Mouse (Mus musculus) embryonic facial prominence, embryonic 13.5 days (tissue): ENCODE results near the gene Fpr2. TPM values are rescaled to one million over a fixed set of nuclear protein-coding genes. Genes with fewer than 3 reads are reported as not detected.
"Not testable (repeated sequence)": the region's sequence is repeated elsewhere in the genome, so short reads cannot be mapped to it uniquely, and the experiment has no call there.

ENCODE experiments used
- ATAC-seq: fragments of 200-750 bp; cut with Nextera tagmentation; 2 replicates; pipeline ENCODE4 v1.8.0; 2017; ENCODE audit warnings: low read depth; ENCODE audit not compliant: insufficient number of reproducible peaks, insufficient read depth, low FRiP score, low TSS enrichment
- H3K27ac ChIP-seq: fragments of 300-500 bp; sonication (generic); 2 replicates; pipeline ENCODE4 v1.5.1; 2015; ENCODE audit warnings: moderate library complexity, mild to moderate bottlenecking, inconsistent platforms
- H3K27me3 ChIP-seq: fragments of 300-500 bp; sonication (generic); 2 replicates; pipeline ENCODE4 v1.6.1; 2015; ENCODE audit warnings: mild to moderate bottlenecking, inconsistent platforms
- H3K36me3 ChIP-seq: fragments of 300-500 bp; sonication (generic); 2 replicates; pipeline ENCODE4 v1.6.1; 2015; ENCODE audit warnings: mild to moderate bottlenecking, inconsistent platforms
- H3K4me1 ChIP-seq: fragments of 300-500 bp; sonication (generic); 2 replicates; pipeline ENCODE4 v1.6.1; 2015; ENCODE audit warnings: inconsistent platforms
- H3K4me2 ChIP-seq: fragments of 300-500 bp; sonication (generic); 2 replicates; pipeline ENCODE4 v1.6.1; 2015; ENCODE audit warnings: moderate library complexity, mild to moderate bottlenecking, inconsistent platforms
- H3K4me3 ChIP-seq: fragments of 300-500 bp; sonication (generic); 2 replicates; pipeline ENCODE4 v1.5.1; 2015; ENCODE audit warnings: mild to moderate bottlenecking, inconsistent platforms
- H3K9ac ChIP-seq: fragments of 300-500 bp; sonication (generic); 2 replicates; pipeline ENCODE4 v1.6.1; 2015; ENCODE audit warnings: mild to moderate bottlenecking, inconsistent platforms
- H3K9me3 ChIP-seq: fragments of 300-500 bp; sonication (generic); 2 replicates; pipeline ENCODE4 v1.6.1; 2016; ENCODE audit warnings: inconsistent platforms
- WGBS: fragments of 180-500 bp; shearing (Covaris S2); methylation state at CpG from one replicate; pipeline ENCODE4 v1.1.7; 2015; ENCODE audit warnings: mixed read lengths; 5-methylcytosine and 5-hydroxymethylcytosine counted together
- polyA plus RNA-seq: library from polyadenylated mRNA; unstranded; fragments of >200 nt; fragmentation: Nextera tagmentation; extraction: Ambion mirVana; gene quantifications from 2 replicates; pipeline ENCODE4 v1.2.1, GENCODE M21; 2015

The Fpr2 gene
- not detected in 2 replicates for polyA plus RNA-seq

DNA sequence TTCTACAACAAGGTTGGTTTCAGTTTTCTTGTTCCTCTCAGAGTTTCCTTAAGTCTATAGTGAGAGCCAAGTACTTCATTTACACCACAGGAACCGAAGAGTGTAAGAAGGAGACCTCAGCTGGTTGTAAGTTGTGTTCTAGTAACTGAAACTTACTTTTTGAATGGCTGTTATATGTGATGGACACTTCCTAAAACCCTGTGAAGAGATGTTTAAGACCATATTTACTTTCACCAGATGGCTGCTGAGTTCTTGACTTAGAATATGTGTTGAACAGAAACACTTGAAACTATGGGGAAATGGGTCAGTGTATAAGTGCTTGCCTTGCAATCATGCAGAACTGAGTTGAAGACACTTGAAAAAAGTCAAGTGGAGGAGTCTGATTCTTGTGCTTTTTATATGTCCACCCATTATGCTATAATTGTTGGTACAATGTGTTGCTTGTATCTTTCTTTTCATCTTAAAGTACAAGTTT is at the start of gene Fpr2, which contains the start of gene Fpr3:
Gene Fpr2 (plus strand): TSS at position 51 of the 475 bp plus-strand sequence.
Gene Fpr3 (plus strand): TSS at position 79 of the 475 bp plus-strand sequence.
- no peaks in the 10 kb centered on the region for H3K27me3 ChIP-seq
- WGBS, result 53% methylated on average over 1 of the region's 1 CpGs
- H3K4me3 ChIP-seq, result no peak within 1 kb of the TSS
- H3K4me2 ChIP-seq, result no peak within 1 kb of the TSS
- no peak for ATAC-seq
- H3K4me1 ChIP-seq, result no peaks in the 10 kb centered on the region
- no peak within 1 kb of the TSS for H3K27ac ChIP-seq
- no peaks in the 10 kb centered on the region for H3K9me3 ChIP-seq
- H3K9ac ChIP-seq, result no peak within 1 kb of the TSS
- H3K36me3 ChIP-seq, result no peaks in the 10 kb centered on the region

DNA sequence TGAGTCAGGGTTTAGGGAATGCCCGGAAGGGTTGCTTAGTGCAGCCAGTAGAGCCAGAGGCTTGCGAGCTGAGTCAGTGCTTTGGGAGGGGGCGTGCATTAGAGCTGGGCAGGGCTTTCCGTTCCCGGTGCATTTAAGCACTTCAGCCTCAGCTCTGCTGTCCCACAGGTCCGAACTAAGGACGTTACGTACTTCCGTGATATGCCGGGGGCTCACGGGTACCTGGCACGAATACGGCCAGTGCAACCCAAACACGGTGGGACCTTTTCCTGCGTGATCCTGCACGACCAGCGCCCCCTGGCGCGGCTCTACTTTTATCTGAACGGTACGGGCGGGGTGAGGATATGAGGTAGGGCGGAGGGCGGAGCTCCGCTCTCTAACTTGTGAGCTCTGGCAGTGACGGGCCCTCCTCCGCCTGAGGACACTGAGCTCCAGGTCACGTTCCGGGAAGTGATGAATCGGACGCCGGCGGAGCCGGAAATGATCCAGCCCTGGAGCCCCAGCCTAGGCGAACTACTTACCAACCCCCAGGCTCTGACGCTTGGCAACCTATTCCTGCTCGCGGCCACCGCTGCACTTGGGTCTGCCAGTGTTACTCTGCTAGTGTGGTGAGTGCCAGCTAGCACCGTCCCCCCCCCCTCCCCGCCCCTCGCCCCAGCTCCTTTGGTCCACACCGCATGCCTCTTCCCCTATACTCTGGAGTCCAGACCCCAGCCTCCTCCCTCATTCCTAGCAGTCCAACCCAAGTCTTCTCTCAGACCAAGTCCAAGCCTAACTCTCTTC is 49.5 kb upstream of the Fpr2 start:
- H3K4me1 ChIP-seq, result peaks cover 54% of the 10 kb centered on the region
- WGBS, result 1% methylated on average over 43 of the region's 43 CpGs
- ATAC-seq, result peak; percentile 89
- H3K27ac ChIP-seq, result peak overlapping the region; percentile 84
- peak overlapping the region; percentile 46 for H3K4me3 ChIP-seq
- peak overlapping the region; percentile 73 for H3K4me2 ChIP-seq
- H3K9me3 ChIP-seq, result no peaks in the 10 kb centered on the region
- H3K36me3 ChIP-seq, result peaks cover 63% of the 10 kb centered on the region
- peak overlapping the region; percentile 63 for H3K9ac ChIP-seq
- no peaks in the 10 kb centered on the region for H3K27me3 ChIP-seq

DNA sequence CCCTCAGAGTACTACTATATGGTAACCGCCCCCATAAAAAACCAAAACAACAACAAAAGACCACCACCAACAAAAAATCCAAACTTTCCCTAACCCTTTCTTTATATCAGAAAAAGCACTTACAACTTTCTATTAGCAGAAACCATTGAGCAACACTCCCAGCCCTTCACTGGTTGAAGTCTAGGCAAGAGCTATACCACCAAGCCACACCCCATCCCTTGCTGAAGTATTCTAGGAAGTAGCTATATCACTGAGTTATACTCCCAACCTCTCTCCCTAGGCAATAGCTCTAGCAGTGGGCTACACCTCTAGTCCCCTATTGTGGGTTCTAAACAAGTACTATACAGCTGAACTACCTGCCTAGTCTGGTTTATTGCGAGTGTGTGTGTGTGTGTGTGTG is 48.3 kb upstream of the Fpr2 start:
- Histone ChIP-seq H3K4me2 (no peak overlapping the region), H3K9me3 (no peaks in the 10 kb centered on the region), H3K4me1 (peaks cover 42% of the 10 kb centered on the region), H3K36me3 (peaks cover 56% of the 10 kb centered on the region), H3K27ac (no peak overlapping the region), H3K4me3 (no peak overlapping the region), H3K27me3 (no peaks in the 10 kb centered on the region), H3K9ac (no peak overlapping the region)
- WGBS, result 91% methylated on average over 2 of the region's 2 CpGs
- ATAC-seq, result no peak

DNA sequence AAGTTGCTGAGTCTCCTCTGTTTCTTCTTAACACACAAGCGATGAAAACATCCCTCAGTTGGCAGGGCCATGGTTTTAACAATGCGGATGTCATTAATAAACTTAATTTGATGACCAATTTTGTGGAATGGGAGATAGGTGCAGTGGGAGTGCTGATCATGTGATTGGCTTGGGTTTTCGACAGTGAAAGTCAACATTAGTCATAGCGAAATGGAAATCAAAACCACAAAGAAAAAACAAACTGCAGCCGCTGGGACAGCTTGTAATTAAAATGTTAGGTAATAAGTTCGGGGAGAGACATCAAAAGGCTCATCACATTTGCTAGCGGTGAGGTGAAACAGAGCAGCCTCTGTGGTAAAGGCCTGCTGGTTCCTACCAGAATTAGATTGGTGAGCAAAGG is 46.8 kb upstream of the Fpr2 start:
- no peak for ATAC-seq
- no peaks in the 10 kb centered on the region for H3K27me3 ChIP-seq
- H3K9ac ChIP-seq, result no peak overlapping the region
- peaks cover 29% of the 10 kb centered on the region for H3K4me1 ChIP-seq
- H3K4me2 ChIP-seq, result no peak overlapping the region
- peaks cover 50% of the 10 kb centered on the region for H3K36me3 ChIP-seq
- H3K4me3 ChIP-seq, result no peak overlapping the region
- H3K9me3 ChIP-seq, result no peaks in the 10 kb centered on the region
- whole genome bisulfite sequencing, result 79% methylated on average over 7 of the region's 7 CpGs
- H3K27ac ChIP-seq, result no peak overlapping the region

DNA sequence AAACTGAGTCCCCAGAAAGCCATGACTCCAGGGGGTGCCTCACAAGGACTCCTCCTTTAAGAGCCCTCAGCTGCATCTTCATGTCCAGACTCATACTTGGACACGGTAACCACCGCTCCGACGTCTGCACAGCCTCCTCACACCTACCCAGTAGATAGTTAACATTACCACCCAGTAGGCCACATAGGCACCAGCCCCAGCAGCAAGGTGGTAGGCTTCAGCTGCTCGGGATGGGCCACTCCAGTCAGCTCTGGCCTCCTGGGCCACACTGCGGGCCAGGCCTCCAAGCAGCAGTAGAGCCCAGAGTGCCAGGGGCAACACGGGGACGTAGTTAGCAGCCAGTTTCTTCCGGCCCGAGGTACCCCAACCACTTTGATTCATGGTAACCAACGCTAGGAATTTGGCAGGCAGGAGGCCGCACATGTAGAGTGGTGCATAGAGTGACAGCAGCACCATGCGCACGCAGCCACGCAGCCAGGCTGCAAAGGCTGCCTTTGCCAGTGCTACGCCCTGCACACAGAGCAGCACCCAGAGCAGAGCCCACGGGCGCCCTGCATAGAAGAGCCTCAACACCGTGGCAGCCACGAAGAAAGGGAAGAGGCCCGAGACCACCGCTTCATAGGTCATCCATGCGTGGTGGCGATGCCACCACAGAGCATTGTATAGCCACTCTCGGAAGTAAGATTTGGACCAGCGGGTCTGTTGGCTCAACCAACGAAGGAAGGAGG is 43.9 kb upstream of the Fpr2 start:
- Histone ChIP-seq H3K36me3 (peaks cover 42% of the 10 kb centered on the region), H3K4me1 (peaks cover under 1% of the 10 kb centered on the region; the same call in 1 of the 2 replicates), H3K9ac (no peak overlapping the region), H3K9me3 (no peaks in the 10 kb centered on the region), H3K4me2 (no peak overlapping the region), H3K4me3 (no peak overlapping the region), H3K27ac (no peak overlapping the region), H3K27me3 (no peaks in the 10 kb centered on the region)
- 0 out of 2 replicates have a peak, but pooled peaks have one; percentile 23 for ATAC-seq
- WGBS, result 77% methylated on average over 27 of the region's 27 CpGs

DNA sequence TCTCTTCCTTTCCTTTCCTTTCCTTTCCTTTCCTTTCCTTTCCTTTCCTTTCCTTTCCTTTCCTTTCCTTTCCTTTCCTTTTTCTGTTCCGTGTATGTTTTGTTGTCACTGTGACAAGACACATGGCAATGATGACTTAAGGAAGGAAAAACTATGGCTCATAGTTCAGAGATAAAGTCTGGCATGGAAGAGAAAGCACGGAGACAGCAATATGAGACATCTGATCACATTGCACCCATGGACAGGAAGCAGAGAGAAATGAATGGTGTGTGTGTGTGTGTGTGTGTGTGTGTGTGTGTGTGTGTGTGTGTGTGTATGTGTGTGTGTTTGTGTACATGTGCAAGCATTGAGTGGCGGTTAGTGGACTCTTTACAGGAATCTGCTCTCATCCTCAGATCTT is 43.0 kb upstream of the Fpr2 start:
- WGBS, result 83% methylated on average over 3 of the region's 3 CpGs
- not testable (repeated sequence) for ATAC-seq, H3K9me3 ChIP-seq, H3K4me2 ChIP-seq, H3K9ac ChIP-seq, H3K4me3 ChIP-seq, H3K27ac ChIP-seq, H3K27me3 ChIP-seq, H3K4me1 ChIP-seq
- H3K36me3 ChIP-seq, result peaks cover 42% of the 10 kb centered on the region

DNA sequence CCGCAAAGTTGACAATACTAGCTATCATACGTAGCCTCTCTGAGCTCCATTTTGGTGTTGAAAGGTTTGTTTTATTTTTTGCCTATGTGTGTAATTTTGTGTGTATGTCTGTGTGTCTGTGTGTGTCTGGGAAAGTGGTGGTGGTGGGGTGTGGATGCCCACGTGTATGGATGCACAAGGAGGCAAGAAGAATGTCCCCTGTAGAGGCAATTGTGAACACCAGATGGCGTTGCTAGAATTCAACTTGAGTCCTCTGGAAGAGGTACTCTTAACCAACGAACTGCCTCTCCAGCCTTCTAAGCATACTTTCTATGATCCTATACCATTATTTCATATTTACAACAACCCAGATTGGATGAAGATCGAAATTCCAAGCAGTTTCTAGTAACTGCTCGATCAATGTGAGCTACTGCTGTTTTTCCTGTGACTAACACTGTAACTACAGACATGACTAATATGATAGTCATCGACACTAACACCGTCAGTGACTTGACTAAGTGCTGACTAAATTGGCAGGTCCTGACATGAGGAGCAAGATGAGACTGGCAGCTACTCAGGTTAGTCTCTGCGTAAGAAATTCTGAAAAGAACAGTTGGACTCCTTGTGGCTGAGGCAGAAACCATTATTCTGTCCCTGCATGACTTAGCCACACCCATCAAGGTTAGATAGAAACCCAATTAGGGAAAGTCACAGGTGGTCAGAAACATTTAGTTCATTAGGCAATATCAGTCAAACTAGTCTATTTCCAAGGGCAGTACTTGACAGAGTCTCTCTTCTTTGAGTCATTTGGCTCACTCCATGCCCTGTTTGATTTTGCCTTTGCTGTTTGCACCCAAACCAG is 42.2 kb upstream of the Fpr2 start:
- whole genome bisulfite sequencing, result 68% methylated on average over 10 of the region's 10 CpGs
- Histone ChIP-seq H3K4me3 (no peak overlapping the region), H3K27ac (no peak overlapping the region), H3K27me3 (peaks cover 15% of the 10 kb centered on the region), H3K36me3 (peaks cover 34% of the 10 kb centered on the region), H3K4me2 (no peak overlapping the region), H3K4me1 (no peaks in the 10 kb centered on the region), H3K9ac (no peak overlapping the region), H3K9me3 (no peaks in the 10 kb centered on the region)
- ATAC-seq, result no peak

DNA sequence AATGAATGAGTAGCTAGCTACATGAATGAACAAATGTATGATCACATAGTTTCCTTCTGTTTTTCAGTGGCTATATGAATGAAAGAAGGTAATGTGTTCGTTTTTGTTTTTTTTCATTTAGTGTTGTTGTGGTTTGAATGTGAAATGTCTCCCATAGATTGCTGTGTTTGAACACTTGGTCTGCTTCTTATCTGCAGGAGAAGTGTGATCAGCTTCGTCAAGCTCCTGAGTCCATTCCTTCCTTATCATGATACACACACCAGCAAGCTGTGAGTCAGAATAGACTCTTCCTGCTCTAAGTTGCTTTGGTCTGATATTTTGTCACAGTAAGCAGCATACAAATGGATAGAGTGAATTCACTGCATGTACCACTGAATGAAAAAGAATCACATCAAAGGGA is 38.6 kb upstream of the Fpr2 start:
- Histone ChIP-seq H3K9ac (no peak overlapping the region), H3K27me3 (peaks cover 16% of the 10 kb centered on the region), H3K4me1 (no peaks in the 10 kb centered on the region), H3K27ac (no peak overlapping the region), H3K4me2 (no peak overlapping the region), H3K9me3 (no peaks in the 10 kb centered on the region), H3K36me3 (peaks cover 11% of the 10 kb centered on the region), H3K4me3 (no peak overlapping the region)
- no peak for ATAC-seq
- WGBS, result 86% methylated on average over 2 of the region's 2 CpGs

DNA sequence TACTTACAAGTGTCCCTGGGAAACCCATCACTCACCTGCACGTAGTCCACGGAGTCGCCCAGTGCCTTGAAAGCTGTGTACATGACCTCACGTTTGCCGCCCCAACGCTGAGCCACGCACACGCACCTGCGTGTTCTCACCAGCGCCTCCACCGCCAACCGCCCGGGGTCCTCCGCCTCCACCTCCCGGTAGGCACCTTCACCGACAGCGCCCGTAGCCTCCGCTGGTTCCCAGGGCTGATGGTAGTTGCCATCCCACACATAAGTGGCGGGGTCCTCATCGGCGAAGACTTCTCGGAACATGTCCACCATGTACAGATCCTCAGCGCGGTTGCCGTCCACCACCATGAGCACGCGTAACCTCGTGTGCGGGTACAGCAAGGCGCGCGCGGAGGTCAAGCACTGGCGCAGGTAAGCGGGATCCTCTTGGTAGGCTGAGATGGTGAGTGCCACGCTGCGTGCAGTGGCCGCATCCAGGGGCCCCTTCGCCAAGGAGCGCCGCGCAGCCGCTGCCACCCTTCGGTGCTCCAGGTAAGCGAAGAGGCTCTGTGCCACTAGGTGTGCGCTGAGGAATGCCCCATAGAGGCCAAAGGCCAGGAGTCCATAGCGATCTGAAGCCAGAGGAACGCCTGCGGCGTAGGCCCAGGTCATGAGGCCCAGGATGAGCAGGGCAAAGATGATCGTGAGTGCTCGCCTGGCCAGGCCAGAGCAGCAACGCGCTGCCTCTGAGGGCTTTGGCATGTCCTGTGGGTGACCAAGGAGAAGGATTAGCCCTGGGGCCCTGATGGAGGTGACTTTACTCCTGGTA is 37.5 kb upstream of the Fpr2 start:
- peaks cover 9% of the 10 kb centered on the region for H3K4me1 ChIP-seq
- WGBS, result 23% methylated on average over 55 of the region's 55 CpGs
- H3K9ac ChIP-seq, result no peak overlapping the region
- no peak overlapping the region for H3K27ac ChIP-seq
- ATAC-seq, result no peak
- H3K9me3 ChIP-seq, result no peaks in the 10 kb centered on the region
- peak overlapping the region; percentile 9; the same call in 1 of the 2 replicates for H3K4me3 ChIP-seq
- H3K4me2 ChIP-seq, result peak overlapping the region; percentile 27
- peaks cover 11% of the 10 kb centered on the region for H3K36me3 ChIP-seq
- peaks cover 16% of the 10 kb centered on the region for H3K27me3 ChIP-seq

DNA sequence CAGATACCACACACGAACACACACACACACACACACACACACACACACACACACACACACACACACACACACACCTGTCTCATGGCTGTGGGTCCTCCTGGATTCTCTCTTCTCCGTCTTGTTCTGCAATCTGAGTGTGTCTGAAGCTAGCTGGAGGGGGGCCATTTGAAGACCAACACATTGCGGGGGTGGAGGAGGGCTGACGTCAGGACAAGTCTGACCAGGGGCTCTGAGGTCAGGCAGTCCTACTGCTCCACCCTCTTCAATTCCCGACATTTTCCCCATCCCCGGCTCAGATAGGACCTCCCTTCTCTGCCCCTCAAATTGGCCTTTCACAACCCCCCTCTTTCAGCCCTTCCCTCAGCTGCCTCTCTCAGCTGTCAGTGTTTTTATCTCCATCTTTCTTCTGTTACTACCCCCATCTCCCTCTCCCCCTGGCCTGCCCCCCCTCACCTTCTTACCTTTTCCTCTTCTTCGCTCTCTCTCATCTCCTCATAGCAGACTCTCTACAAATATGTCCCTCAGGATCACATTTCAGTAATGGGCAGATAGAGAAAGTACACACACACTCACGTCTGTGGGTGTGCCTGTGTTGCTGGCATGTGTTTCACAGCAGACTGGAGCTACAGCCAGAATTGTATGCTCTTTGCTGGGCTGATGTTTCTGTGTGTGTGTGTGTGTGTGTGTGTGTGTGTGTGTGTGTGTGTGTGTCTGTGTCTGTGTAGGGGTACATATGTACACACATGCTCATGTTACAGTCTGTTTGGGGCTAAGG is 32.4 kb upstream of the Fpr2 start, which contains the start of gene Has1:
Gene Has1 (minus strand): TSS at position 142 of the 775 bp plus-strand sequence.
- H3K4me3 ChIP-seq, result no peak within 1 kb of the TSS
- ATAC-seq, result 0 out of 2 replicates have a peak, but pooled peaks have one; percentile 21
- no peak within 1 kb of the TSS for H3K27ac ChIP-seq
- 14% methylated on average over 8 of the region's 8 CpGs for WGBS
- H3K4me2 ChIP-seq, result peak within 1 kb of the TSS; percentile 31; the same call in 1 of the 2 replicates
- peaks cover 21% of the 10 kb centered on the region for H3K4me1 ChIP-seq
- no peaks in the 10 kb centered on the region for H3K9me3 ChIP-seq
- no peaks in the 10 kb centered on the region for H3K36me3 ChIP-seq
- peaks cover 3% of the 10 kb centered on the region for H3K27me3 ChIP-seq
- H3K9ac ChIP-seq, result no peak within 1 kb of the TSS
